Mouse (Mus musculus): ENCODE results near the gene Lysmd3.

DNA sequence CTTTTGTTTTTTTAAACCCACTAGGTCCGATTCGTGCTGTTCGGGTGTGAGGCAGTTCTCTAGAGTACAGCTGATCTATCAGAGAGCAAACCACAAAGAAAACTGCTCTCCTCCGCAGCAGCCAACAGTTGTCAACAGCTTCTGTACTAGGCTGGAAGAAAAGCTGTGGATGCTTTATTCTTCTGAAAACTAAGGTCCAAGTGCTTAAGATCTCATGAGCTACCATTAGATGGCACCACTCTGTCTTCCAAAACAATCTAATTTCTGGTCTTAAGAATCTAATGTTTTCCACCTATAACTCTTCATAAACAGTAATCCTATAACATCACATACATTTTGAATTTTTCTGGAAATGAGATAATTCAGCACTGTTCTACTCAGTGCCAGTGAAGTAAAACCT lies 47.1 kb upstream of the Lysmd3 start:
- no peak for TF ChIP-seq CTCF (IDR thresholded peaks at IDR 0.05)
- TF ChIP-seq EP300 (IDR thresholded peaks at IDR 0.05), result no peak
